Mouse (Mus musculus): ENCODE measurements around the gene Ttc23l.

DNA sequence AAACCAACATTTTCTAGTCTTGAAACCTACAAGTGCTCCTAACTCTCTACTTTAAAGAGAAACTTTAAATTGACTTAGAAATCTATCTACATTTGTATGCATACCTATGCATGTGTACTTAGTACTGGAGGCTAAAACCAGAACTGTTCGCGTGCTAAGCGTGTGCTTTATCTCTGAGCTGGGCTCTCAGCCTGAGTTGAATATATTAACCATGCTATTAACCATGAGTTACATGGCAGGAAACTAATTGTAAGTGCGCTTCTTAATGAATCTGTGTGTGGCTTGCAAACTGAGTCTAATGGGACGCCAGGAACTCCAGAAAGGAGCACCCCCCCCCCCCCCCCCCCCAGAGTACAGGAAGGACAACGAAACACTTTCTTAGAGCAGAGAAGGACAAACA lies 36.9 kb upstream of the Ttc23l start:
- no peak for TF ChIP-seq CTCF (IDR thresholded peaks at IDR 0.05; ENCODE audit: extremely low read depth, insufficient read depth, insufficient read length, insufficient replicate concordance)
- TF ChIP-seq POLR2A (IDR thresholded peaks at IDR 0.05; ENCODE audit: low read depth, low read length) = no peak

Measured in spleen, adult 2 months (tissue).